ENCODE assay signal across 12 mouse cellular contexts in the genomic region with DNA sequence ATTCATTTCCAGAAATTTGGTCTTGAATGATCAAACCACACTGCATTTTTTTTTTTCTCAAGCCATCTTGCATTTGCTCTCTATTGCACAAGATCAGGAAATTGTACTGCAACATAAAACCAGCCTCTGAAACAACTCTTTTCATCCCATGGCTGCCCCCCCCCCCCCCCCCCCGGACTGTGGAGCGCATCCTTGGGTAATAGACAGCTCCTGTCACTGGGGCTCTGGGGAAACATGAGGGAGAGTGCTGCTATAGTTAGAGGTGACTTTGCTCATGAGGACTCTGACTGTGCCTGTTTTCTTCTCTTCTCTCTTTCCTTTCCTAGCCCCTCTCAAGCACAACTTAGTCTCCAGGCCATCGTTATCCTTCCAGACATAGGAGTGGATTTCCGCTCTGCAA.
DNase-seq lines count a peak whose midpoint lies in the region; ATAC-seq and TF ChIP-seq lines count a peak whose summit lies in the region.
"Had no signal": no experiment of that assay in that cellular context is flagged by ENCODE, and none has a peak within 500 bp of the region (broad histone marks: within the 10 kb centered on the region; RNA-seq: fewer than 3 reads in every experiment).

No protein-coding gene starts in this region.

- no peak for TF ChIP-seq CTCF in embryonic fibroblast, embryonic 13.5 days (IDR thresholded peaks at IDR 0.05; ENCODE audit: borderline replicate concordance, insufficient read depth, low read length)

- H3K4me2 ChIP-seq in heart, embryonic 11.5 days = no peak overlapping the region
- H3K4me2 ChIP-seq in lung, embryonic 16.5 days (ENCODE audit: low read depth, low read length) = no peak overlapping the region
- no peak overlapping the region for H3K4me2 ChIP-seq in midbrain, embryonic 16.5 days (ENCODE audit: low read length)
- H3K4me2 ChIP-seq: embryonic facial prominence, embryonic 15.5 days had no signal

- H3K9me3 ChIP-seq in heart, embryonic 11.5 days (replicated peaks; ENCODE audit: control insufficient read depth, low read length) = no peaks in the 10 kb centered on the region
- H3K9me3 ChIP-seq in lung, embryonic 16.5 days (ENCODE audit: control insufficient read depth, low read length) = no peaks in the 10 kb centered on the region
- no peaks in the 10 kb centered on the region for H3K9me3 ChIP-seq in midbrain, embryonic 16.5 days (replicated peaks; ENCODE audit: control insufficient read depth, low read length, poor library complexity, severe bottlenecking)
- H3K9me3 ChIP-seq: embryonic facial prominence, embryonic 15.5 days had no signal

- WGBS in heart, embryonic 11.5 days (ENCODE audit: insufficient replicate concordance) = 47% methylated on average over 4 of the region's 4 CpGs
- 75% methylated on average over 2 of the region's 4 CpGs for WGBS in lung, embryonic 16.5 days
- WGBS in midbrain, embryonic 16.5 days = 39% methylated on average over 2 of the region's 4 CpGs

- no peak for DNase-seq in heart, postnatal 36 days
- DNase-seq in lung, postnatal 10 days = no peak
- no peak for DNase-seq in left cerebral cortex, postnatal 4 days
- DNase-seq: cerebellum, postnatal 25 days had no signal

- no peak overlapping the region for H3K9ac ChIP-seq in heart, embryonic 11.5 days (ENCODE audit: low read depth, low read length)
- no peak overlapping the region for H3K9ac ChIP-seq in lung, embryonic 16.5 days (ENCODE audit: low read length)
- H3K9ac ChIP-seq in midbrain, embryonic 16.5 days (ENCODE audit: low read depth, low read length) = no peak overlapping the region
- H3K9ac ChIP-seq: embryonic facial prominence, embryonic 15.5 days had no signal

- peaks cover 14% of the 10 kb centered on the region for H3K4me1 ChIP-seq in heart, embryonic 11.5 days (ENCODE audit: control insufficient read depth, insufficient read depth, low read length)
- peaks cover 7% of the 10 kb centered on the region; the same call in 1 of the 2 replicates for H3K4me1 ChIP-seq in lung, embryonic 16.5 days (replicated peaks; ENCODE audit: control insufficient read depth, insufficient read depth, low read length)
- H3K4me1 ChIP-seq in embryonic fibroblast, embryonic 13.5 days (ENCODE audit: control insufficient read depth, insufficient read depth, low read length) = peaks cover 3% of the 10 kb centered on the region
- H3K4me1 ChIP-seq in midbrain, embryonic 16.5 days (ENCODE audit: control insufficient read depth, insufficient read depth, low read length) = peaks cover 29% of the 10 kb centered on the region

- peak overlapping the region; percentile 57 for H3K27ac ChIP-seq in heart, embryonic 11.5 days (ENCODE audit: low read depth, low read length)
- H3K27ac ChIP-seq in lung, embryonic 16.5 days (ENCODE audit: low read length) = no peak overlapping the region
- peak overlapping the region; percentile 88 for H3K27ac ChIP-seq in embryonic fibroblast, embryonic 13.5 days (ENCODE audit: insufficient read depth, low read length)
- H3K27ac ChIP-seq in midbrain, embryonic 16.5 days (ENCODE audit: low read length) = peak overlapping the region; percentile 79
- H3K27ac ChIP-seq: embryonic facial prominence, embryonic 15.5 days; macrophage had no signal

- intact Hi-C loops in heart, postnatal 36 days (cut with DNase I) = no loop called here
- intact Hi-C loops in left cerebral cortex, postnatal 4 days (cut with DNase I) = no loop called here

- no peaks in the 10 kb centered on the region for H3K36me3 ChIP-seq in heart, embryonic 11.5 days (ENCODE audit: control insufficient read depth, insufficient read depth, low read length)
- no peaks in the 10 kb centered on the region; the same call in 1 of the 2 replicates for H3K36me3 ChIP-seq in lung, embryonic 16.5 days (ENCODE audit: control insufficient read depth, insufficient read depth, low read length)
- H3K36me3 ChIP-seq in midbrain, embryonic 16.5 days (ENCODE audit: control insufficient read depth, insufficient read depth, low read length) = no peaks in the 10 kb centered on the region
- H3K36me3 ChIP-seq: embryonic facial prominence, embryonic 15.5 days had no signal

- H3K4me3 ChIP-seq in heart, embryonic 11.5 days (ENCODE audit: low read depth, low read length) = no peak overlapping the region
- H3K4me3 ChIP-seq in lung, embryonic 16.5 days (ENCODE audit: low read length) = no peak overlapping the region
- no peak overlapping the region for H3K4me3 ChIP-seq in embryonic fibroblast, embryonic 13.5 days (ENCODE audit: insufficient read depth, low read length)
- no peak overlapping the region for H3K4me3 ChIP-seq in midbrain, embryonic 16.5 days (ENCODE audit: low read depth, low read length)
- H3K4me3 ChIP-seq: embryonic facial prominence, embryonic 15.5 days; heart, adult 2 months had no signal

- no peak for TF ChIP-seq POLR2A in embryonic fibroblast, embryonic 13.5 days (IDR thresholded peaks at IDR 0.05; ENCODE audit: low read depth, low read length)

- ATAC-seq in heart, embryonic 11.5 days (replicated peaks; ENCODE audit: insufficient number of reproducible peaks, low FRiP score, low TSS enrichment) = no peak
- peak; percentile 10; the same call in 1 of the 2 replicates for ATAC-seq in lung, embryonic 16.5 days (ENCODE audit: low read depth)
- ATAC-seq in midbrain, embryonic 16.5 days = 0 out of 2 replicates have a peak, but pooled peaks have one; percentile 16
- ATAC-seq in monocyte, adult 5-6 weeks (replicated peaks; ENCODE audit: insufficient number of reproducible peaks, low FRiP score, low TSS enrichment, poor library complexity, severe bottlenecking) = no peak

- no peaks in the 10 kb centered on the region for H3K27me3 ChIP-seq in heart, embryonic 11.5 days (ENCODE audit: control insufficient read depth, insufficient read depth, low read length)
- H3K27me3 ChIP-seq in lung, embryonic 16.5 days (ENCODE audit: control insufficient read depth, insufficient read depth, low read depth, low read length) = no peaks in the 10 kb centered on the region
- H3K27me3 ChIP-seq in midbrain, embryonic 16.5 days (ENCODE audit: control insufficient read depth, insufficient read depth, low read depth, low read length) = no peaks in the 10 kb centered on the region
- H3K27me3 ChIP-seq: embryonic facial prominence, embryonic 15.5 days had no signal

Comparison
In these comparisons a context has a peak if more than half of its experiments do, and no peak if none do; other contexts are left out.
1. ATAC-seq: peak in lung, embryonic 16.5 days (single experiment) and midbrain, embryonic 16.5 days (single experiment); none in heart, embryonic 11.5 days (single experiment) and monocyte, adult 5-6 weeks (single experiment).